Mouse (Mus musculus): ENCODE measurements around the gene Mfsd10. TPM values are rescaled to one million over a fixed set of nuclear protein-coding genes. Genes with fewer than 3 reads are reported as not detected.

Mfsd10 gene
- polyA plus RNA-seq, 1 experiment, result 296 TPM

GRCm38 (mm10) chr5:34634746-34635400 lies 2.1 kb downstream of the Mfsd10 start:
- no peak for TF ChIP-seq GATA1 (IDR thresholded peaks at IDR 0.05; ENCODE audit: low read length)

DNA sequence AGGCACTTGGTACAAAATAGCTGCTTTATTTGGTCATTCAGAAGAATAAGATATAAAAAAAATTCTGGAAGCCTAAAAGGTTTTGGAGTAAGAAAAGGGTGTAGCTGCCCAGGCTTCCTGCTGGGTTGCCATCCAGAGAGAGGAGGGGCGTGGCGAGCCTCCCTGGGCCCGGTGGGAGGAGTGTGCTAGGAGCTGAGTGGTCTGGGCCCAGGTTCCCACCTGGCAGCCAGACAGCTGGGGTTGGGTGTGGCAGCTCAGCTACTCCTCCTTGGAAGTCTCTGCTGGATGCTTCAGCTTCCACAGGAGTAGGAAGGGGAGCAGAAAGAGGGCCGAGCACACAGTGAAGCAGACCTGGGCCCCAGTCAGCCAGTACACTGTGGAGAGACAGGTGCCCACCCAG lies 3.4 kb downstream of the Mfsd10 start:
- no peak for TF ChIP-seq GATA1 (IDR thresholded peaks at IDR 0.05; ENCODE audit: low read length)

DNA sequence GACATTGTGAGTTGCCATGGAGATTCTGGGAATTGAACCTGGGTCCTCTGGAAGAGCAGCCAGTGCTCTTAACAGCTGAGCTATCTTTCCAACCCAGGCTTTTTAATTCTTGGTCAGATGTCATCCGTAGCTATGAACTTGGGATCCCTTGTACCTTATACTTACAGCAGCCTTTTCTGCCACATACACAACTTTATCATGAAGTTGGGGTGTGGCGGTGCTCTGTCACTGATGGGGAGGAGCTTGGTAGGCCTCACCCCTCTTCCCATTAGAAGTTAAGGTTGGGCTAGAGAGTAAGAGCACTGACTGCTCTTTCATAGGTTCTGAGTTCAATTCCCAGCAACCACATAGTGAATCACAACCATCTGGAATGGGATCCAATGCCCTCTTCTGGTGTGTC lies 4.0 kb downstream of the Mfsd10 start:
- no peak for TF ChIP-seq GATA1 (IDR thresholded peaks at IDR 0.05; ENCODE audit: low read length)

DNA sequence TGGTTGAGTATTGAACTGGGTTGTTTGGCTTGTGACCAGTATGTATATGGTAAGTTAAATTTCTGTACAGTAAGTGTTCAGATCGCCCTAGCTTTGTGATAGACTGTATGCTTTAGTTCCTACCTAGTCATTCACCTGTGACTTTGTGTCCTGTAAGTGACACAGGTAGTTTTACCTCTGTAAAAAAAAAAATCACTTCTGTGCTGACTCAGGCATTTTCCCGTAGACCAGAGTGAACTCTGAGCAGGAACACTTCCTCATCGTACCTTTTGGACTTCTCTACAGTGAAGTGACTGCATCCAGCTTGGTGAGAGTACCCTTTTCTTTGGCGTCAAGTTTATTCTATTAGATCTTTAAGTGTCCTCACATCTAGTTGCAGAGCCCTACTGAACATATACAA lies 27.0 kb downstream of the Mfsd10 start:
- no peak for TF ChIP-seq GATA1 (IDR thresholded peaks at IDR 0.05; ENCODE audit: low read length)

DNA sequence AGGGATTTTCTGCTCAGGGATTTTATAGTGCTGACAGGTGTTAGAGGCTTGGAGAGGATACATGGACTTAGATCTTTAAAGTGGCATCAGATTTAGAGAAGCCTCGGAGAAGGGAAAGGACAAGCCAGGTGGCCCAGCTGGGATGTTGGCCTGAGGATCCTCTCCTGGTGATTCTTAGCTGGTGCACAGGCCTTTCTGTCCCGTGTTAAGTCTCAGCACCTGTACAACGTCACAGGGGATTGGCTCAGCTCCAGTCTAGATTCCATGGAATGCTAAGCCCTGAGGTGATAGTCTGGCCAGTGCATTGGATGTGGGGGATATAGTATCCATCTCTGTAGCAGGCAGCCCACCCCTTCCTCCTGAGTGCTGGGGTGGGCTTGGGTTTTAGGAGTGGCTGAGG lies 28.8 kb downstream of the Mfsd10 start:
- TF ChIP-seq GATA1 (IDR thresholded peaks at IDR 0.05; ENCODE audit: low read length), result no peak

- TF ChIP-seq GATA1 (IDR thresholded peaks at IDR 0.05; ENCODE audit: low read length), result no peak
These were observed 29.7 kb downstream of the Mfsd10 start for GRCm38 (mm10) chr5:34607100-34607880.

- no peak for TF ChIP-seq GATA1 (IDR thresholded peaks at IDR 0.05; ENCODE audit: low read length)
These were observed 32.4 kb downstream of the Mfsd10 start for GRCm38 (mm10) chr5:34604576-34604975.

DNA sequence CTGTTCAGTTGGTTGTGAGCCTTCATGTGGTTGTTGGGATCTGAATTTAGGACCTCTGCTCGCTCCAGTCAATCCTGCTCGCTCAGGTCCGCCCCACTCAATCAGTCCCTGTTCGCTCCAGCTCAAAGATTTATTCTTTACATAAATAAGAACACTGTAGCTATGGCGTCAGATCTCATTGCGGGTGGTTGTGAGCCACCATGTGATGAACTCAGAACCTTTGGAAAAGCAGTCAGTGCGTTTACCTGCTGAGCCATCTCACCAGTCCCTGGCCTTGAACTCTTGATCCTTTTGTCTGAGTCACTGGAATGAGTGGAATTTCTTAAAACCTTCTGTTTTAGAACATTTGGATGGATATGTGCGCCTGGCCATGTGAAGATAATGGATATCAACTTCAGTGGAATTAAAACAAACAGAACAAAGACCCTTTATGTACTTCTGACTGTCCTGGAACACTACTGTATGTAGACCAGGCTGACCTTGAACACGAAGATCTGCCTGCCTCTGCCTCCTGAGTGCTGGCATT lies 43.7 kb downstream of the Mfsd10 start:
- no peak for TF ChIP-seq GATA1 (IDR thresholded peaks at IDR 0.05; ENCODE audit: low read length)

- no peak for TF ChIP-seq GATA1 (IDR thresholded peaks at IDR 0.05; ENCODE audit: low read length)
These were observed 44.3 kb downstream of the Mfsd10 start for GRCm38 (mm10) chr5:34592666-34593065.

DNA sequence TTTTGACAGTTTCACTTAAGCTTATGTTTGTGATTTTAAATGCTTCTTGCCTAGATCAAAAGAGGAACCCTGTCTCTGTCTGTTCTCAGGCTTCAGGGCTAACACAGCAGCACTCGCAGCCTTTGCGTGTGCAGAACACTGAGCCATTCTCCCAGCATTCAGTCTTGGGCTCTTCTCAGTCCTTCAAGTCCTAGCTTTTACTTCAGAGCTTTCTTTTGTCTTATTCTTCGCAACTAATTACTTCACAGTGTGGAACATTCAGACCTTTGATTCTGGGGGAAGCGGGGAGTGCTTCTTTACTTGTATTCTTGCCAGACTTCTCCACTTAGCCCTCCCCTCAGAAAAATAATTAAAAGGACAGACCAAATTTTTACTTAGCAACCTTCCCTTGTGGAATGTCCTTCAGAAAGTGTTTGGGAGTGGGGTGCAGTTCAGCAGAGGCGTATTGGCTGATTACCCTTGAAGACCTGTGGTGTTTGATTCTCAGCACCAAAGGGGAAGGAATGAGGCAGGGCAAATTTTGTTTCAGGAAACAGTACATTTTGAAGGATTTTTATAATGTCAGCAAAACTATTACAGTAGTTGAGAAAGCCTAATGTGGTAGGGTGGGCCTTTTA lies 45.5 kb downstream of the Mfsd10 start:
- no peak for TF ChIP-seq GATA1 (IDR thresholded peaks at IDR 0.05; ENCODE audit: low read length)

DNA sequence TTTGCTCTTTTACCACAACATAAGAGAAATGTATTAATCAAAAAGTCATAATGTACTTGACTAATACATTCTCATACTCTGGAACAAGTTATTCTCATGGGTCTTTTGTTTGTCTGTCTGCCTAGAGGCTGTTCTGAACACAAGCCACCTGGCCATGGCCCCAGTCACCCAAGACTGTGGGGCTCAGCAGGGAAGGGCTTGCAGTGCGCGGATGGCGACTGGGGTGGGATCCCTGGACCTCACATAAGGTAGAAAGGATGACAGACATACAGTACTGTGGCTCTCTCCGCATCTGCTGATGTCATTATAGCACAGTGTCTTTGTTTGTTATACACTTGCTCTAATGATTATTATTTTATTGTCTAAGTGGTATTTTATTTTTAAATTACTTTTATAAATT lies 46.3 kb downstream of the Mfsd10 start:
- TF ChIP-seq GATA1 (IDR thresholded peaks at IDR 0.05; ENCODE audit: low read length), result no peak

DNA sequence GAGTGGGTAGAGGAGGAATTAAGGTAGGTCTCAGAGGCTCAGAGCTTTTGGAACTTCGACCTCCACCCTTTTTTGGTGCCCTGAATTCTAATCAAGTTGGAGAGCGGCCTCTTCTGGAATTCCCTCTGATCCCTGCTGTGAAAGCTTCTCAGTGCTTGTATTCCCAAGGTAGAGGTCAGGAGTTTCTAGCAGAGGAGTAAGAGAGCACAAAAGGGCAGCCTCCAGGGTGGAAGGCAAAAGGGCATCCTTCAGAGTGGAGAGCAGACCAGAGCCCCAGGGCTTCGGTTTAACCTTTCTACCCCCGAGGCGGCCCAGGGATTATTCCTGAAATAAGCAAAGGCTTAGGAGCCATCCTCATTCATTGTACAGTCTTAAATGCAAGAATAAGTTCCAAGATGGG lies 47.0 kb downstream of the Mfsd10 start:
- TF ChIP-seq GATA1 (IDR thresholded peaks at IDR 0.05; ENCODE audit: low read length), result no peak

DNA sequence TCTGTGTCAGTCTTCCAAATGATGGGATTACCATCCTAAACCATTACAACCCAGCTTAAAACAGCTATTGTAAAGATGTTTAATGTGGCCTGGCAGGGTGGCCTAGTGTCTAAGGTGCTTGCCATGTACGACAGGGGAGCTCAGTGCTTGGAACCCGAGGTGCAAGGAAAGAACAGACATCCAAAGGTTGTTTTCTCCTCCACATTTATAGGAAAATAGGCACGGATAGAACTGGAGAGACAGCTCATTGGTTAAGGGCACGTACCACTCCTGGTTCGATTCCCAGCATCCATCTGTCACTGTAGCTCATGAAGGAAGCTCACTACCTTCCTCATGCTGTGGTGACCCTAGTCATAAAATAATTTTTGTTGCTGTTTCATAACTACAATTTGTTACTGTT lies 49.1 kb downstream of the Mfsd10 start:
- TF ChIP-seq GATA1 (IDR thresholded peaks at IDR 0.05; ENCODE audit: low read length), result no peak

DNA sequence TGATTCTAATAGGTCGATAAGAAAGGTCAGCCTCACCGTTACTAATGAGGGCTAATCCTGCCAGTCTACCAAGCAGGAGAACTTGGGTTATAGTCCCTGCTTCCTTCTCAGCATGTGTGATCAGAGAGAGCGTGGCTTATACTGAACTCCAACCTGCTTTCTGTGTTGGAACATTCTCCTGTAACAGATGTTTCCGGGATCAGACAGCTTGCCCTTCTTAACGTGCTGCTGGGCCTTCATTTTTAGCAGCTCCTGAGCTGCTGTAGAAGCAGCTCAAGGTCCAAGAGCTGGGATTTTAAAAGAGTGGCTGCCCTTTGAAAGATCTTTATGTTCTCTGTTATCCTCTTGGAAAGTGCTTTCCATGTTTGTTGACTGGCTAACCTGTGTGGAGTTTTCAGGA lies 51.8 kb downstream of the Mfsd10 start:
- TF ChIP-seq GATA1 (IDR thresholded peaks at IDR 0.05; ENCODE audit: low read length), result no peak

Other genes with a start within 250 kb of the Mfsd10 start
- 4.1 and 4.2 TPM in 2 replicates for gene Tnip2, start 123.2 kb downstream of the Mfsd10 start, polyA plus RNA-seq (2012)
- gene Sh3bp2, start 111.4 kb downstream of the Mfsd10 start, polyA plus RNA-seq (2012), result 3.1 and 3.2 TPM in 2 replicates
- 290 and 368 TPM in 2 replicates for gene Add1, start 63.5 kb downstream of the Mfsd10 start, polyA plus RNA-seq (2012)
- 37.7 and 44.0 TPM in 2 replicates for gene Nop14, start 22.9 kb upstream of the Mfsd10 start, polyA plus RNA-seq (2012)
- 0.48 and 0.60 TPM in 2 replicates for gene Grk4, start 23.2 kb upstream of the Mfsd10 start, polyA plus RNA-seq (2012)
- gene Htt, start 124.5 kb upstream of the Mfsd10 start, polyA plus RNA-seq (2012), result 5.5 and 7.3 TPM in 2 replicates

All from G1E-ER4 (cell line).